Mouse (Mus musculus): ENCODE results near the gene Ptchd1. TPM values are rescaled to one million over a fixed set of nuclear protein-coding genes. Genes with fewer than 3 reads are reported as not detected.

Ptchd1 gene
- total RNA-seq (2021): under 1 TPM; 0.11 to 0.14 TPM

- intact Hi-C loops (cut with DNase I): no loop called here
- no peak for DNase-seq
Observed at GRCm38 (mm10) chrX:155623701-155624281, at the start of gene Ptchd1. Gene Ptchd1, minus strand, starts transcription at chrX:155623814.

GRCm38 (mm10) chrX:155657971-155658370, 34.4 kb upstream of the Ptchd1 start:
- DNase-seq: no peak

GRCm38 (mm10) chrX:155645975-155646374, 22.4 kb upstream of the Ptchd1 start:
- DNase-seq: no peak
- intact Hi-C loops (cut with DNase I): loop anchor here (10.0 kb wide), 1 partner anchor 1809 kb away; no protein-coding TSS in a partner anchor

More at GRCm38 (mm10) chrX:155657971-155658370, 34.4 kb upstream of the Ptchd1 start:
- intact Hi-C loops (cut with DNase I): no loop called here

- no peak for DNase-seq
- intact Hi-C loops (cut with DNase I): loop anchor here (10.0 kb wide), 1 partner anchor 1811 kb away; no protein-coding TSS in a partner anchor
Observed at GRCm38 (mm10) chrX:155643975-155644374, 20.4 kb upstream of the Ptchd1 start.

- intact Hi-C loops (cut with DNase I): no loop called here
- DNase-seq: no peak
Observed at GRCm38 (mm10) chrX:155625671-155626196, 2.1 kb upstream of the Ptchd1 start.

GRCm38 (mm10) chrX:155624895-155625294, 1.3 kb upstream of the Ptchd1 start:
- intact Hi-C loops (cut with DNase I): no loop called here
- DNase-seq: no peak

- intact Hi-C loops (cut with DNase I): no loop called here
- DNase-seq: no peak
Observed at GRCm38 (mm10) chrX:155624341-155624841, 777 bp upstream of the Ptchd1 start, which contains the start of gene Gm15155. Gene Gm15155, plus strand, starts transcription at chrX:155624741.

- DNase-seq: peak in 1 of 2 experiments; percentile 0
- intact Hi-C loops (cut with DNase I): no loop called here
Observed at GRCm38 (mm10) chrX:155622961-155623599, 534 bp downstream of the Ptchd1 start.

GRCm38 (mm10) chrX:155622527-155622926, 1.1 kb downstream of the Ptchd1 start:
- intact Hi-C loops (cut with DNase I): no loop called here
- no peak for DNase-seq

- intact Hi-C loops (cut with DNase I): no loop called here
- no peak for DNase-seq
Observed at GRCm38 (mm10) chrX:155601196-155601595, 22.4 kb downstream of the Ptchd1 start.

- no peak for DNase-seq
- intact Hi-C loops (cut with DNase I): no loop called here
Observed at GRCm38 (mm10) chrX:155596390-155596789, 27.2 kb downstream of the Ptchd1 start.

- no peak for DNase-seq
- intact Hi-C loops (cut with DNase I): no loop called here
Observed at GRCm38 (mm10) chrX:155594685-155595084, 28.9 kb downstream of the Ptchd1 start.

- no peak for DNase-seq
- intact Hi-C loops (cut with DNase I): no loop called here
Observed at GRCm38 (mm10) chrX:155592467-155592866, 31.1 kb downstream of the Ptchd1 start.

- intact Hi-C loops (cut with DNase I): no loop called here
- no peak for DNase-seq
Observed at GRCm38 (mm10) chrX:155591490-155591889, 32.1 kb downstream of the Ptchd1 start.

GRCm38 (mm10) chrX:155584586-155584985, 39.0 kb downstream of the Ptchd1 start:
- no peak for DNase-seq
- intact Hi-C loops (cut with DNase I): no loop called here

- intact Hi-C loops (cut with DNase I): no loop called here
Observed at GRCm38 (mm10) chrX:155579791-155580190, 43.8 kb downstream of the Ptchd1 start.

GRCm38 (mm10) chrX:155572396-155572795, 51.2 kb downstream of the Ptchd1 start:
- intact Hi-C loops (cut with DNase I): no loop called here

More at GRCm38 (mm10) chrX:155579791-155580190, 43.8 kb downstream of the Ptchd1 start:
- no peak for DNase-seq

GRCm38 (mm10) chrX:155543780-155544179, 79.8 kb downstream of the Ptchd1 start:
- DNase-seq: no peak
- intact Hi-C loops (cut with DNase I): no loop called here

More at GRCm38 (mm10) chrX:155572396-155572795, 51.2 kb downstream of the Ptchd1 start:
- no peak for DNase-seq

All from heart, postnatal 36 days (tissue).